Mouse (Mus musculus) spleen, adult 2 months (tissue): ENCODE data around the gene Kcnk13.

Experiments
- CTCF ChIP-seq: fragments of 200-500 bp; IDR thresholded peaks from 2 replicates; pipeline ENCODE4 v1.5.1; 2011; ENCODE audit warnings: mild to moderate bottlenecking, inconsistent platforms; ENCODE audit not compliant: insufficient read depth, insufficient read length, insufficient replicate concordance; ENCODE audit errors: extremely low read depth
- POLR2A ChIP-seq: fragments of 200-500 bp; IDR thresholded peaks from 2 replicates; pipeline ENCODE4 v1.6.1; 2011; ENCODE audit warnings: low read depth, low read length, inconsistent platforms

DNA sequence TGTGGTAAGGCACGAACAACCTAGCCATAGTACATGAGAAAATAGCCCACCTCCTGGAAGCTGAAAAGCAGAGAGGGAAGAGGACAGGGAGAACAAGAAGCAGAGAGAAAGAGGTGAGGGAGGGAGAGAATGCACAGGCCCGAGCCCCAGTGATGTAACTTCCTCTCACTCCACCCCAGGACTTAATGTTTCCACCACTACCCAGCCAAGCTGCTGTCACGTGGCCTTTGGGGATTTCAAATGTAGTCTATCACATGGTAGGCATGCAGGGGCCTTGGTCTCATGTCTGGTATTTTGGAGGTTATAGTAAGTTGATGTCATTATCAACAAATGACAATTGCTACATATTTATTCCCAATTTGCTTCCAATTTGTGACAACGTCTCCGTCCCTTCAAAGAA lies 89.3 kb downstream of the Kcnk13 start:
- no peak for TF ChIP-seq CTCF
- no peak for TF ChIP-seq POLR2A
